Mouse (Mus musculus) retina, postnatal 7 days (tissue): ENCODE measurements around the gene Foxp1.

Experiments
- DNase-seq: peaks from one replicate; pipeline ENCODE4 v3.0.0-alpha.2; 2012; ENCODE audit warnings: low read depth, low spot score

Foxp1 gene

GRCm38 (mm10) chr6:99359765-99360499 is 162.6 kb downstream of the Foxp1 start:
- no peak for DNase-seq

GRCm38 (mm10) chr6:99359036-99359698 is 163.4 kb downstream of the Foxp1 start:
- DNase-seq: no peak

- no peak for DNase-seq
Measured at GRCm38 (mm10) chr6:99357931-99358330, 164.6 kb downstream of the Foxp1 start.

GRCm38 (mm10) chr6:99354338-99354737 is 168.2 kb downstream of the Foxp1 start:
- no peak for DNase-seq

- DNase-seq: no peak
Measured at GRCm38 (mm10) chr6:99353441-99353840, 169.1 kb downstream of the Foxp1 start.

GRCm38 (mm10) chr6:99350566-99350965 is 172.0 kb downstream of the Foxp1 start:
- no peak for DNase-seq

GRCm38 (mm10) chr6:99350156-99350555 is 172.4 kb downstream of the Foxp1 start:
- no peak for DNase-seq

- DNase-seq: no peak
Measured at GRCm38 (mm10) chr6:99347836-99348235, 174.7 kb downstream of the Foxp1 start.

- no peak for DNase-seq
Measured at GRCm38 (mm10) chr6:99344966-99345365, 177.6 kb downstream of the Foxp1 start.

GRCm38 (mm10) chr6:99344357-99344756 is 178.2 kb downstream of the Foxp1 start:
- DNase-seq: no peak

- no peak for DNase-seq
Measured at GRCm38 (mm10) chr6:99343815-99344214, 178.7 kb downstream of the Foxp1 start.

- no peak for DNase-seq
Measured at GRCm38 (mm10) chr6:99342416-99342815, 180.1 kb downstream of the Foxp1 start.

- no peak for DNase-seq
Measured at GRCm38 (mm10) chr6:99340902-99341301, 181.6 kb downstream of the Foxp1 start.

- no peak for DNase-seq
Measured at GRCm38 (mm10) chr6:99339986-99340721, 182.4 kb downstream of the Foxp1 start.

- no peak for DNase-seq
Measured at GRCm38 (mm10) chr6:99339343-99339620, 183.2 kb downstream of the Foxp1 start.

- DNase-seq: no peak
Measured at GRCm38 (mm10) chr6:99338593-99339342, 183.8 kb downstream of the Foxp1 start.

GRCm38 (mm10) chr6:99338174-99338573 is 184.3 kb downstream of the Foxp1 start:
- no peak for DNase-seq

- DNase-seq: no peak
Measured at GRCm38 (mm10) chr6:99337575-99337974, 184.9 kb downstream of the Foxp1 start.

GRCm38 (mm10) chr6:99336191-99336590 is 186.3 kb downstream of the Foxp1 start:
- DNase-seq: no peak

- no peak for DNase-seq
Measured at GRCm38 (mm10) chr6:99335174-99335830, 187.2 kb downstream of the Foxp1 start.

GRCm38 (mm10) chr6:99334255-99334654 is 188.3 kb downstream of the Foxp1 start:
- DNase-seq: no peak

- DNase-seq: no peak
Measured at GRCm38 (mm10) chr6:99333127-99333526, 189.4 kb downstream of the Foxp1 start.
